21 mouse cellular contexts compared by ENCODE assay signal in genomic region chr10:65542136-65542535, GRCm38 (mm10).
"Had no signal": no experiment of that assay in that cellular context is flagged by ENCODE, and none has a peak within 500 bp of the region (broad histone marks: within the 10 kb centered on the region; RNA-seq: fewer than 3 reads in every experiment).

No protein-coding gene starts in this region.

- DNase-seq: liver, postnatal 0 days; lung, adult 2 months; lung, postnatal 14 days; lung, postnatal 36 days; midbrain, embryonic 14.5 days; retina, postnatal 1 day; right cerebral cortex, adult 18-20 months; right cerebral cortex, postnatal 25 days; right cerebral cortex, postnatal 4 days; spleen, adult 18-20 months; thymus, adult 18-20 months; thymus, postnatal 14 days; thymus, postnatal 36 days had no signal

- H3K4me3 ChIP-seq: lung, embryonic 15.5 days; megakaryocyte, embryonic 14.5 days; midbrain, embryonic 10.5 days; midbrain, embryonic 12.5 days; myocyte had no signal

- H3K4me2 ChIP-seq: lung, embryonic 15.5 days; midbrain, embryonic 12.5 days had no signal

- H3K36me3 ChIP-seq: lung, embryonic 15.5 days; midbrain, embryonic 10.5 days; midbrain, embryonic 12.5 days had no signal

- H3K4me1 ChIP-seq: lung, embryonic 15.5 days; megakaryocyte, embryonic 14.5 days; midbrain, embryonic 10.5 days; midbrain, embryonic 12.5 days had no signal

- H3K9ac ChIP-seq: liver, postnatal 0 days; lung, embryonic 15.5 days; midbrain, embryonic 12.5 days had no signal

- ATAC-seq: liver, postnatal 0 days; lung, postnatal 0 days; midbrain, embryonic 16.5 days had no signal

- H3K27ac ChIP-seq: lung, embryonic 15.5 days; macrophage; midbrain, embryonic 10.5 days; midbrain, embryonic 12.5 days had no signal

- H3K27me3 ChIP-seq: lung, embryonic 15.5 days; megakaryocyte, embryonic 14.5 days; midbrain, embryonic 12.5 days had no signal

- H3K9me3 ChIP-seq: lung, embryonic 15.5 days; megakaryocyte, embryonic 14.5 days; midbrain, embryonic 10.5 days; midbrain, embryonic 12.5 days had no signal
